Mouse (Mus musculus) intestine, embryonic 14.5 days (tissue): ENCODE measurements around the gene Alg14. TPM values are rescaled to one million over a fixed set of nuclear protein-coding genes. Genes with fewer than 3 reads are reported as not detected.

ENCODE experiments used
- ATAC-seq: fragments of 200-750 bp; cut with Nextera tagmentation; replicated peaks from 2 replicates; pipeline ENCODE4 v1.8.0; 2017; ENCODE audit warnings: low read depth, moderate number of reproducible peaks, moderate TSS enrichment, moderate library complexity; ENCODE audit not compliant: low FRiP score, low TSS enrichment
- DNase-seq: peaks from one replicate; pipeline ENCODE4 v3.0.0-alpha.2; 2018; ENCODE audit warnings: low spot score
- H3K27ac ChIP-seq: fragments of 300-500 bp; sonication (generic); 2 replicates; pipeline ENCODE4 v1.5.1; 2014; ENCODE audit warnings: low read depth, mild to moderate bottlenecking, control low read depth
- H3K27me3 ChIP-seq: fragments of 300-500 bp; sonication (generic); replicated peaks from 2 replicates; pipeline ENCODE4 v1.6.1; 2014; ENCODE audit warnings: low read length, control low read depth; ENCODE audit not compliant: control insufficient read depth, insufficient read depth
- H3K36me3 ChIP-seq: fragments of 300-500 bp; sonication (generic); 2 replicates; pipeline ENCODE4 v1.6.1; 2014; ENCODE audit warnings: low read length, control low read depth; ENCODE audit not compliant: control insufficient read depth, insufficient read depth
- H3K4me1 ChIP-seq: fragments of 300-500 bp; sonication (generic); replicated peaks from 2 replicates; pipeline ENCODE4 v1.6.1; 2014; ENCODE audit warnings: low read length, control low read depth, mixed read lengths; ENCODE audit not compliant: control insufficient read depth, insufficient read depth
- H3K4me2 ChIP-seq: fragments of 300-500 bp; sonication (generic); 2 replicates; pipeline ENCODE4 v1.6.1; 2014; ENCODE audit warnings: low read length
- H3K4me3 ChIP-seq: fragments of 300-500 bp; sonication (generic); 2 replicates; pipeline ENCODE4 v1.5.1; 2014; ENCODE audit warnings: low read depth, low read length, control low read depth, mixed read lengths
- H3K9ac ChIP-seq: fragments of 300-500 bp; sonication (generic); 2 replicates; pipeline ENCODE4 v1.6.1; 2014; ENCODE audit warnings: mild to moderate bottlenecking, low read length
- H3K9me3 ChIP-seq: fragments of 300-500 bp; sonication (generic); 2 replicates; pipeline ENCODE4 v1.6.1; 2016; ENCODE audit warnings: low read length, control low read depth; ENCODE audit not compliant: control insufficient read depth
- WGBS: fragments of 180-500 bp; shearing (Covaris S2); extraction: QIAGEN DNeasy Blood & Tissue Kit; methylation state at CpG from one replicate; pipeline ENCODE4 v1.1.7; 2014; 5-methylcytosine and 5-hydroxymethylcytosine counted together
- polyA plus RNA-seq: library from polyadenylated mRNA; unstranded; fragments of >200 nt; fragmentation: Nextera tagmentation; extraction: Ambion mirVana; gene quantifications from 2 replicates; pipeline ENCODE4 v1.2.1, GENCODE M21; 2014

Alg14 gene
- polyA plus RNA-seq, 1 experiment from 2014 or later = 43.0 TPM

DNA sequence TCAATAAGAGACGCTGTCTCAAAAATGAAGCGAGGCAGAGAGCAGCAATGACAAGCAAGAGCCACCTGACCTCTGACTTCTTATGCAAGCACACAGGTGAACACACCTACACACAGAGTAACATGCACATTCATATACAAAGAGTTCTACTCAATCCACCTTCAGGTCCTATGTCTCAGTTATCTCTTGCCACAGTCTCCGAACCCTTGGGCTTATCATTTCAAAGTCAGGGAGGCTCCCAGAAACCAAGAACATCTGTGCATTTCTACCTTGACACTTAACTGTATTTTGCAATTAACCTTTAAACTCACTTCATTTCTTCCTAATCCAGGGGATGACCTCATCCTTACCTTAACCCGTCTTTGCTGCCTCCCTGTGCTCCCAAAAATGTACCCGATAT, 24.3 kb upstream of the Alg14 start:
- no peaks in the 10 kb centered on the region for H3K36me3 ChIP-seq
- DNase-seq = no peak
- no peaks in the 10 kb centered on the region for H3K9me3 ChIP-seq
- no peak overlapping the region for H3K4me3 ChIP-seq
- H3K27ac ChIP-seq = no peak overlapping the region
- no peak overlapping the region for H3K4me2 ChIP-seq
- H3K9ac ChIP-seq = no peak overlapping the region
- ATAC-seq = no peak
- peaks cover 26% of the 10 kb centered on the region for H3K27me3 ChIP-seq
- 87% methylated on average over 5 of the region's 5 CpGs for WGBS
- H3K4me1 ChIP-seq = no peaks in the 10 kb centered on the region

DNA sequence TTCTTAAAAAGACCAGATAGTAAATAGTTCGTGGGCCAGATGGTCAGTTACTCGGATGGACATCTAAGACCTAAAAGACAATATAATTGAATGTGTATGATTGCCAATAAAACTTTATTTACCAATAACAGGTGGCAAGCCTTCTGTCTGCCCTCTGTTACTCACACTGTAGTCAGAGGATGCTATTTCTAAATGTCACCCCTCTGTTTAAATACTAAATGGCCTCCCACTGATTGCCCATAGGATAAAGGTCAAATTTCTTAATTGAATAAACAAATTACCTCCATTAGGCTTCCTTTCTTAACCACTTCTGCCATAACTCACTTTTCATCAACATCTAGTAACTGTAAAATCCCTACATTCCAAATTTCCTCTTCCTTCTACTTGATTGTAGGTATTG, 19.0 kb upstream of the Alg14 start:
- no peak overlapping the region for H3K4me3 ChIP-seq
- ATAC-seq (no peak), DNase-seq (no peak)
- H3K36me3 ChIP-seq = no peaks in the 10 kb centered on the region
- H3K9me3 ChIP-seq = no peaks in the 10 kb centered on the region
- no peaks in the 10 kb centered on the region for H3K27me3 ChIP-seq
- H3K27ac ChIP-seq = no peak overlapping the region
- H3K4me1 ChIP-seq = no peaks in the 10 kb centered on the region
- no peak overlapping the region for H3K4me2 ChIP-seq
- 62% methylated on average over 2 of the region's 2 CpGs for WGBS
- no peak overlapping the region for H3K9ac ChIP-seq

DNA sequence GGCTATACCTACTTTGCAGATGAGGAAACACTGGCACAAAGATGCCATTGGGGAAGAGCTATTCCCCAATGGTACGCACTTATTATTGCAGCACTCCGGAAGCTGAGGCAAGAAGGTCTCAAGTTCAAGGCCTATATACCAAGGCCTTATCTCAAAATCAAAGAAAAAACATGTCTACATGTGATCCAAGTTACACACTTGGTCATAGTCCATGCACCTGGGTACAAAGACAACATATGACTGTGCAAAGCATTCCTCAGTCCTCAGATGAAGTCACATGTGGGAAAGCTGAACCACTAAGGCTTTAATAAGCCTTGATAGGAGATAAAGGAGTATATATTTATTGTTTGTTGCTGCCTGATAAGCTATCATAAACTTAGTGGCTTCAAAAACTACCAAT, 17.6 kb upstream of the Alg14 start:
- Histone ChIP-seq H3K9me3 (no peaks in the 10 kb centered on the region), H3K4me2 (no peak overlapping the region), H3K4me3 (no peak overlapping the region), H3K27ac (no peak overlapping the region), H3K4me1 (no peaks in the 10 kb centered on the region), H3K27me3 (no peaks in the 10 kb centered on the region), H3K9ac (no peak overlapping the region), H3K36me3 (no peaks in the 10 kb centered on the region)
- DNase-seq = no peak
- no peak for ATAC-seq
- WGBS = 93% methylated on average over 2 of the region's 2 CpGs

DNA sequence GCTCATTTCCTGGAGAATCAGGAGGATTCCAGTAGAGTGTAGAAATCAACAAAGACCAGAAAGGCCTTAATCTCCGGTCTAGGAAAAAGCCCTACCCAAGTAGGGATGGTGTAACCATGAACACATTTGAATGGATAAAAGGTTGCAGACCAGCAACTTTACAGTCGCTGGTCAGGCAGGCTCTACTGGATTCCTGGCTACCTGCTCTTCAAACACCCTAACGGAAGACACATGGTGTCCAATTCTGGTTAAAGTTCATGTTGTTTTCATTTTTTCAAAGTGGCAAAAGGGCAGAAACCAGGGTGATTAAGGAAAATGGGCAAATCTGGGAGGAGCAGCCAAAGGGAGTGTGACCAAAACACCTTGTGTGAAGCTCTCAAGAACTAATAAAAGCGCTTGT, 14.6 kb upstream of the Alg14 start:
- Histone ChIP-seq H3K9ac (no peak overlapping the region), H3K4me2 (no peak overlapping the region), H3K9me3 (no peaks in the 10 kb centered on the region), H3K27ac (no peak overlapping the region), H3K4me1 (no peaks in the 10 kb centered on the region), H3K4me3 (no peak overlapping the region), H3K27me3 (no peaks in the 10 kb centered on the region), H3K36me3 (no peaks in the 10 kb centered on the region)
- DNase-seq = no peak
- WGBS = 68% methylated on average over 4 of the region's 4 CpGs
- ATAC-seq = no peak

DNA sequence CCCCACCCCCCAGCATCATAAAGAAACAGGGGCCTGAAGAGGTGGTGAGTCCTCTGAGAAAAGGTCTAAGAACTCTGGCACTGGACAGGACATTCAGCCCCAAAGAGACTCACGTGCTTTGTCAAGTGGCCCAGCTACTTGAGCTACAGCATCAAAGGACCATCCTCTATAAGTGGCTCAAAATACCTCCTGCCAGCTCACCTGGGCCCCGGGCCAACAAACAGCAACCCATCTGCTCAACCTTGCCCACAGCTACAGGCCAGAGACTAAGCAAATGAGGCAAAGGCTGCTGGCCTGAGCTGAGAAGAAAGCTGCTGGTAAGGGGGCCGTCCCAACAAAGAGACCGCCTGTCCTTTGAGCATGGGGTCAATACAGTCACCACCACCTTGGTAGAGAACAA, 14.0 kb upstream of the Alg14 start:
- Histone ChIP-seq H3K9ac (no peak overlapping the region), H3K9me3 (no peaks in the 10 kb centered on the region), H3K4me3 (no peak overlapping the region), H3K4me1 (no peaks in the 10 kb centered on the region), H3K27ac (no peak overlapping the region), H3K27me3 (no peaks in the 10 kb centered on the region), H3K4me2 (no peak overlapping the region), H3K36me3 (no peaks in the 10 kb centered on the region)
- ATAC-seq = no peak
- no peak for DNase-seq
- WGBS = 93% methylated on average over 4 of the region's 4 CpGs

DNA sequence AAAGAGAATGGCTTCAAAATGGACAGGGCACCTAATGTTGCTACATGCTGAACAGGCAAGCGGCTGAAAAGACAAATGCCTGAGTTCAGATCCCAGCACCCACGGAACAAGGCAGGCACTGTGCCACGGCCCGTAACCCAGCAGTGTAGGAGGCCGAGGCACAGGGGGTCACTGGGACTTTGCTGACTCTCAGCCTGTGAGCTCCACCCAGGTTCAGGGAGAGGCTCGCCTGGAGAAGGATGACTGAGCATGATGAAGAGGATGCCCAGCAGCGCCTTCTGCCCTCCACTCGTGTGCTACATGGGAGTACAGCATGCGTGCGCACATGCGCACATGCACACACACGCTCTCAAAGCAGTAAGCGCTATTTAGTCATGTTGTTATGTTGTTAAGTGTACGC, 11.9 kb upstream of the Alg14 start:
- no peaks in the 10 kb centered on the region for H3K9me3 ChIP-seq
- H3K27ac ChIP-seq = no peak overlapping the region
- H3K36me3 ChIP-seq = no peaks in the 10 kb centered on the region
- H3K4me1 ChIP-seq = no peaks in the 10 kb centered on the region
- no peak for DNase-seq
- no peak overlapping the region for H3K9ac ChIP-seq
- no peak overlapping the region for H3K4me2 ChIP-seq
- 85% methylated on average over 14 of the region's 14 CpGs for WGBS
- ATAC-seq = no peak
- no peak overlapping the region for H3K4me3 ChIP-seq
- no peaks in the 10 kb centered on the region for H3K27me3 ChIP-seq

DNA sequence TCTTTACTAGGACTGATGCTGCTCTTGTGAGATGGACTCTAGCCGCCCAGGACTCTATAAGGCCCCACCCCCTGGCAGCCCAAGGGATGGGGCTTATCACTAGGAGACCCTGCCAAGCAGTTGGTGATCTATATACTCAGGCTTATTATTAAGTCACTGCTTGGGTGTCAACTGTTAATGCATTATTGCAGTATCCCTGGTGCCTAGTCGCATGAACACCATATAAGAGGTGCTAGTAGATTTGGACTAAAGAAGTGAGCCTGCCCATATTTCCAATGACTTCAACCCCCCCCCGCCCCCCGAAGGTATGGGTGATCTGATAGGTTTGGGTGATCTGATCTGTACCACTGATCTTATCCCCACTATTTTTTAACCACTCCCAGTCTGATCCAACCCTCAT, 8.6 kb upstream of the Alg14 start, which contains the start of gene Tmem56:
TSS of gene Tmem56 (minus strand) at position 101 of the 400 bp plus-strand sequence.
- H3K27me3 ChIP-seq = no peaks in the 10 kb centered on the region
- H3K36me3 ChIP-seq = no peaks in the 10 kb centered on the region
- H3K4me2 ChIP-seq = no peak within 1 kb of the TSS
- H3K27ac ChIP-seq = no peak within 1 kb of the TSS
- H3K9ac ChIP-seq = no peak within 1 kb of the TSS
- H3K9me3 ChIP-seq = no peaks in the 10 kb centered on the region
- DNase-seq (no peak), ATAC-seq (no peak)
- 91% methylated on average over 4 of the region's 4 CpGs for WGBS
- no peaks in the 10 kb centered on the region for H3K4me1 ChIP-seq
- no peak within 1 kb of the TSS for H3K4me3 ChIP-seq

DNA sequence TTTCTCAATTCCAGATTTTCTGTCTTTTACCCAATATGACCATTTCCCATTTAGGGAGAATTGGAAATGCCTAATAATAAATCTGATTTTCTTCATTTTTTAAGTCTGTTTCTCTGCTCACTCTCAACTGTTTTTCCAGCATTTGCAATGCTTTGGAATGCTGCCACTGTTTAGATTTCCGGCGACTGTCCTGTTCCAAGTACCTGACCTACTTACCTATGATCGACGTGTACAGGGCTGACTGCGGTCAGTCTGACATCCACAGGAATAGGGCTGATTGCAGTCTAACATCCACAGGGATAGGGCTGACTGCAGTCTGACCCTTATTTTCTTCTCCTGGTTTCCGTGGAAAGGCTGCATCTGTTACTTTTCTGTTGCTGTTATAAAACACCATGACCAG, 6.4 kb upstream of the Alg14 start:
- Histone ChIP-seq H3K27ac (no peak overlapping the region), H3K36me3 (no peaks in the 10 kb centered on the region), H3K27me3 (no peaks in the 10 kb centered on the region), H3K4me2 (no peak overlapping the region), H3K4me1 (no peaks in the 10 kb centered on the region), H3K4me3 (no peak overlapping the region), H3K9ac (no peak overlapping the region), H3K9me3 (no peaks in the 10 kb centered on the region)
- no peak for ATAC-seq
- 89% methylated on average over 6 of the region's 6 CpGs for WGBS
- no peak for DNase-seq

DNA sequence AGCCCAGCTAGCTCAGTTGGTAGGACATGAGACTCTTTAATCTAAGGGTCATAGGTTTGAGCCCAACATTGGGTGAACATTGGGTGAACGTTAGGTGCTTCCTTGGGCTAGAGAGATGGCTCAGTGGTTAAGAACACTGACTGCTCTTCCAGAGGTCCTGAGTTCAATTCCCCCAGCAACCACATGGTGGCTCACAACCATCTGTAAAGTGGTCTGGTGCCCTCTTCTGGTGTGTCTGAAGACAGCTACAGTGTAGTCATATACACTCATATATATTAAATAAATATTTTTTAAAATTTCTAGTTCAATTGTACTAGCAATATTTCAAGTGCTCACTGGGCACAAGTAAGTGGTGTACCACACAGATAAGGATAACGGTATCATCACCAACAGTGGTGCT, 4.4 kb upstream of the Alg14 start:
- ATAC-seq (no peak), DNase-seq (no peak)
- Histone ChIP-seq H3K9ac (no peak overlapping the region), H3K36me3 (no peaks in the 10 kb centered on the region), H3K27me3 (no peaks in the 10 kb centered on the region), H3K9me3 (no peaks in the 10 kb centered on the region), H3K27ac (no peak overlapping the region), H3K4me2 (no peak overlapping the region), H3K4me3 (no peak overlapping the region), H3K4me1 (0 out of 2 replicates have a peak, but pooled peaks cover 6% of the 10 kb centered on the region)
- WGBS = 92% methylated on average over 2 of the region's 2 CpGs
